Mouse (Mus musculus) fat pad, adult 2 months (tissue): ENCODE measurements at regions not wholly inside any gene's neighbourhood (a gene's known extent, or its start where the extent isn't known, plus 50 kb on each side); places are given as distances from the start of the nearest gene placed in this dataset.

Experiments used
- DNase-seq: peaks from one replicate; pipeline ENCODE4 v3.0.0-alpha.2; 2011; ENCODE audit warnings: low read depth, low spot score; ENCODE audit errors: extremely low read depth

- no peak for DNase-seq
Measured at GRCm38 (mm10) chr2:160207226-160207625, 126.7 kb downstream of the Gm826 start.

GRCm38 (mm10) chr2:160192661-160193060 is 141.3 kb downstream of the Gm826 start:
- no peak for DNase-seq

GRCm38 (mm10) chr2:160186106-160186505 is 147.9 kb downstream of the Gm826 start:
- DNase-seq, result no peak

GRCm38 (mm10) chr2:160170975-160171515 is 162.9 kb downstream of the Gm826 start:
- DNase-seq, result no peak

GRCm38 (mm10) chr2:160158599-160159261 is 175.2 kb downstream of the Gm826 start:
- DNase-seq, result no peak

GRCm38 (mm10) chr2:160153781-160154180 is 180.2 kb downstream of the Gm826 start:
- DNase-seq, result no peak

GRCm38 (mm10) chr2:160152101-160152500 is 181.9 kb downstream of the Gm826 start:
- DNase-seq, result no peak

GRCm38 (mm10) chr2:160148936-160149335 is 185.0 kb downstream of the Gm826 start:
- DNase-seq, result no peak

- peak; percentile 16 for DNase-seq
Measured at GRCm38 (mm10) chr2:160148516-160148915, 185.4 kb downstream of the Gm826 start.

- DNase-seq, result peak; percentile 76
Measured at GRCm38 (mm10) chr2:160148031-160148430, 185.9 kb downstream of the Gm826 start.

GRCm38 (mm10) chr2:160140166-160140740 is 193.7 kb downstream of the Gm826 start:
- DNase-seq, result no peak

- no peak for DNase-seq
Measured at GRCm38 (mm10) chr2:160138091-160138490, 195.9 kb downstream of the Gm826 start.

GRCm38 (mm10) chr2:160131797-160132196 is 202.2 kb downstream of the Gm826 start:
- DNase-seq, result no peak

GRCm38 (mm10) chr2:160131386-160131785 is 202.6 kb downstream of the Gm826 start:
- DNase-seq, result no peak

GRCm38 (mm10) chr2:160117148-160117547 is 216.8 kb downstream of the Gm826 start:
- no peak for DNase-seq

GRCm38 (mm10) chr2:160111176-160111692 is 222.7 kb downstream of the Gm826 start:
- no peak for DNase-seq

- DNase-seq, result no peak
Measured at GRCm38 (mm10) chr2:160093078-160093477, 240.9 kb downstream of the Gm826 start.

GRCm38 (mm10) chr2:160085999-160086398 is 248.0 kb downstream of the Gm826 start:
- DNase-seq, result no peak

GRCm38 (mm10) chr2:160083674-160084073 is 250.3 kb downstream of the Gm826 start:
- no peak for DNase-seq

GRCm38 (mm10) chr2:160082106-160082653 is 251.8 kb downstream of the Gm826 start:
- DNase-seq, result peak; percentile 28

GRCm38 (mm10) chr2:160075694-160076093 is 258.3 kb downstream of the Gm826 start:
- DNase-seq, result no peak

- DNase-seq, result no peak
Measured at GRCm38 (mm10) chr2:160070441-160070840, 263.5 kb downstream of the Gm826 start.
